Mouse (Mus musculus): ENCODE measurements around the gene Plxna1.

Plxna1 gene

GRCm38 (mm10) chr6:89327746-89328491, 34.5 kb downstream of the Plxna1 start:
- DNase-seq = no peak

- DNase-seq = no peak
Measured at GRCm38 (mm10) chr6:89324842-89325241, 37.6 kb downstream of the Plxna1 start.

- no peak for DNase-seq
Measured at GRCm38 (mm10) chr6:89315263-89315662, 47.2 kb downstream of the Plxna1 start.

GRCm38 (mm10) chr6:89311518-89311917, 50.9 kb downstream of the Plxna1 start:
- no peak for DNase-seq

- no peak for DNase-seq
Measured at GRCm38 (mm10) chr6:89310236-89310635, 52.2 kb downstream of the Plxna1 start.

GRCm38 (mm10) chr6:89308213-89308973, 54.0 kb downstream of the Plxna1 start:
- no peak for DNase-seq

GRCm38 (mm10) chr6:89304375-89305058, 57.9 kb downstream of the Plxna1 start:
- no peak for DNase-seq

GRCm38 (mm10) chr6:89299818-89300217, 62.6 kb downstream of the Plxna1 start:
- DNase-seq = no peak

GRCm38 (mm10) chr6:89296909-89297695, 65.3 kb downstream of the Plxna1 start:
- DNase-seq = no peak

- DNase-seq = no peak
Measured at GRCm38 (mm10) chr6:89296001-89296709, 66.3 kb downstream of the Plxna1 start.

- DNase-seq = no peak
Measured at GRCm38 (mm10) chr6:89294621-89295020, 67.8 kb downstream of the Plxna1 start.

- no peak for DNase-seq
Measured at GRCm38 (mm10) chr6:89291494-89291893, 70.9 kb downstream of the Plxna1 start.

GRCm38 (mm10) chr6:89288156-89288555, 74.3 kb downstream of the Plxna1 start:
- peak; percentile 21 to 59 for DNase-seq

GRCm38 (mm10) chr6:89286700-89287428, 75.6 kb downstream of the Plxna1 start:
- DNase-seq = peak in 1 of 2 experiments; percentile 39

GRCm38 (mm10) chr6:89286286-89286655, 76.1 kb downstream of the Plxna1 start:
- DNase-seq = no peak

- no peak for DNase-seq
Measured at GRCm38 (mm10) chr6:89285561-89286285, 76.7 kb downstream of the Plxna1 start.

- DNase-seq = no peak
Measured at GRCm38 (mm10) chr6:89285116-89285515, 77.3 kb downstream of the Plxna1 start.

GRCm38 (mm10) chr6:89283095-89283494, 79.3 kb downstream of the Plxna1 start:
- no peak for DNase-seq

- DNase-seq = no peak
Measured at GRCm38 (mm10) chr6:89282626-89283025, 79.8 kb downstream of the Plxna1 start.

GRCm38 (mm10) chr6:89281492-89282332, 80.7 kb downstream of the Plxna1 start:
- DNase-seq = no peak
